Mouse (Mus musculus) megakaryocyte, embryonic 14.5 days (primary cell): ENCODE measurements around the gene Proser3. TPM values are rescaled to one million over a fixed set of nuclear protein-coding genes. Genes with fewer than 3 reads are reported as not detected.

ENCODE experiments used
- H3K27me3 ChIP-seq: replicated peaks from 2 replicates; pipeline ENCODE3; 2012; ENCODE audit warnings: inconsistent platforms
- H3K36me3 ChIP-seq: replicated peaks from 2 replicates; pipeline ENCODE3; 2012; ENCODE audit warnings: low read length, inconsistent platforms, mixed read lengths
- H3K4me1 ChIP-seq: 2 replicates; pipeline ENCODE4 v1.6.1; 2012; ENCODE audit warnings: inconsistent platforms
- H3K4me3 ChIP-seq: replicated peaks from 2 replicates; pipeline ENCODE3; 2012; ENCODE audit warnings: moderate library complexity, mild to moderate bottlenecking, inconsistent platforms
- H3K9me3 ChIP-seq: 2 replicates; pipeline ENCODE4 v1.6.1; 2012; ENCODE audit warnings: inconsistent platforms
- FLI1 ChIP-seq: IDR thresholded peaks from 2 replicates; pipeline ENCODE4 v1.6.1; 2012; ENCODE audit warnings: low read length, inconsistent platforms, mixed read lengths
- GATA1 ChIP-seq: IDR thresholded peaks from 3 replicates; pipeline ENCODE4 v1.6.1; 2012; ENCODE audit warnings: mixed read lengths, low read length, inconsistent platforms, borderline replicate concordance
- polyA plus RNA-seq: library from polyadenylated mRNA; stranded (reverse); fragments of >175 nt; gene quantifications from 2 replicates; pipeline ENCODE4 v1.2.3, GENCODE M21; 2012; ENCODE audit warnings: low replicate concordance; ENCODE audit not compliant: insufficient read depth

Proser3 gene
- 11.6 and 51.8 TPM in 2 replicates for polyA plus RNA-seq

DNA sequence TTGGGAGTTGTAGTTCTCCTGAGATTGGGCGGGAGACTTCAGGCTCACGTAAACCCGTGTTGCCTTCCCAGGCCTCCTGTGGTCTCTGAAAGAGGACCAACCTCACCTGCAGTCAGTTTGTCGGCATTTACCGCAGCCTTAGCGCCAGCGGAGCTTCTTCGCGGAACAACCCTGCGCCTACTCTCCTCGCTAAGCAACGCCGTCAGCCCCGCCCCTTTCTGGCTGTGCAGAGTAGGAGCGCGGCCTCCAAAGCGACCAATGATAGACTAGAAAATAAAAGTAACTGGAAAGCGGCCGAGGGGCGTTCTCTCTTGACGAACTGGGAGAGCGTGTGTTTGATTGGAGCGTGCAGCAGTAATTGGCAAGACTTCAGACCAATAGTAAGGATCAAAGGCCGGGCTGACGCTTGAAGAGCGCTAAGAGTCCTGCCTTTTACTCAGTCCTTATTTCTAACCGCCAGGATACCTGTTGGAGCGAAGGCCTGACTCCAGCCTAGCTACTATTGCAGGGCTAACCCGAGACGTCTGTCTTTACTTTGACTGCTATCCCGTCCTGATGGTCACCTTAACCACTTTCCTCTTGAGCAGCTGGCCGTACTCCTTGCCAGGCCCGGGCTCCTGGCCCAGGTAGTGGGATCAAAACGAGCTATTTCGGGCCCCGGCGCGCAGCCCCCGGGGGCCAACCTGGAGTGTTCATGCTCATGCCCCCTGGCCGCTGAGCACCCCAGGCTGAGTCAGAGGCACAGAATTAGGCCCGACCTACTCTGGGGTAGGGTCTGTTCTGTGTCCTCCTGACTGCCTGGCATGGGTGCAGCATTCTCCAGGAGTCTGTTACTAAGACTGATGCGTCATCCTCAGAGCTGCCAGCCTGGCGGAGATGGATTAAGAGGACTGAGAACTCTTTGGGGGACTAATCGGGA lies at the start of gene Proser3, which contains the start of gene Hspb6:
TSS of gene Proser3 (minus strand) at position 198 of the 919 bp plus-strand sequence.
TSS of gene Hspb6 (plus strand) at position 77 of the 919 bp plus-strand sequence.
- peaks cover 63% of the 10 kb centered on the region for H3K36me3 ChIP-seq
- TF ChIP-seq FLI1: no peak
- TF ChIP-seq GATA1: no peak

DNA sequence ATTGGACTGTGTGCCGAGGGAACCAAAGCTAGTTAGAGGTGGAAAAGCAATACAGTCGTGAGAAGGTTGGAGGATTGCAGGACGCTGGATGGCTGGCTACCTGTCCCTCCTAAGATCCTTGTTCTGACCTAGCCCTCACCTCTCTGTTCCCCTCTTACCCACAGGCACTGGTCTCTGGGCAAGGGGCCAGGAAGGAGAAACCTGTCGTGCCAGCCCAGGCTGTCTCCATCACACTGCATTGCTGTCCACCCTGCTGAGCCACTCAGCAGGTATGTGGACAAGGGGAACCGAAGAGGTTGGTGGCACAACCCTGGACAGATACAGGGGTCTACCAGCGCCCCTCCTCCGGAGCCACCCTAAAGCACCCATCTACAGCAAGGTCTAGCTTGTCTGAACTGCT lies 48.6 kb upstream of the Proser3 start:
- H3K36me3 ChIP-seq: no peaks in the 10 kb centered on the region
- peaks cover 28% of the 10 kb centered on the region for H3K27me3 ChIP-seq
- no peak overlapping the region for H3K4me3 ChIP-seq
- H3K9me3 ChIP-seq: peaks cover 3% of the 10 kb centered on the region; the same call in 1 of the 2 replicates
- peaks cover 10% of the 10 kb centered on the region for H3K4me1 ChIP-seq
- TF ChIP-seq GATA1: no peak
- no peak for TF ChIP-seq FLI1

More for the DNA sequence above, at the start of gene Proser3, which contains the start of gene Hspb6:
- H3K9me3 ChIP-seq: no peaks in the 10 kb centered on the region
- H3K27me3 ChIP-seq: no peaks in the 10 kb centered on the region
- H3K4me3 ChIP-seq: peak within 1 kb of the TSS; percentile 94
- H3K4me1 ChIP-seq: peaks cover 51% of the 10 kb centered on the region

DNA sequence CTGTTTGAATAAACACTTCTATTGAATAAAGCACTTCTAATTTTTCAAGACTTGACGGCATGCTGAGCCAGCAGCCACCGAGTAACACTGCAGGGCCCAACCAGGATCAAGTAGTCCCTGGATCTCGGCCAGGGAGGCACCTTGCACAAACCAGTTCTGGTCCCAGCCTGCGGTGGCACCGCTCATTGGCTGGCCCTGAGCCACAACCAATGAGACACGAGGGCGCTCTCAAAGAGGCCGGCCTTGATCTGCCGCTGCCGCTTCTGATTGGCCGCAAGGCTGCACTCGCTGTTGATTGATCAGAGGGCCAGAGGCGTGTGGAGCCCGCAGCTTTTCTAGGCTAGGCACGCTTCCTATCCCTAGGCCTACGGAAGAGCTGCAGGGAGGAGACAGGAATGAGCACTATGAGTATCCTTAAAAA lies 47.8 kb upstream of the Proser3 start:
- Histone ChIP-seq H3K4me3 (peak overlapping the region; percentile 33), H3K4me1 (peaks cover 12% of the 10 kb centered on the region), H3K27me3 (peaks cover 34% of the 10 kb centered on the region), H3K9me3 (peaks cover 3% of the 10 kb centered on the region; the same call in 1 of the 2 replicates), H3K36me3 (no peaks in the 10 kb centered on the region)
- TF ChIP-seq GATA1: no peak
- TF ChIP-seq FLI1: no peak

- H3K4me1 ChIP-seq: peaks cover 23% of the 10 kb centered on the region
- TF ChIP-seq GATA1: no peak
- no peak for TF ChIP-seq FLI1
- H3K27me3 ChIP-seq: peaks cover 37% of the 10 kb centered on the region
- no peak within 1 kb of the TSS for H3K4me3 ChIP-seq
- no peaks in the 10 kb centered on the region for H3K36me3 ChIP-seq
- H3K9me3 ChIP-seq: peaks cover 3% of the 10 kb centered on the region; the same call in 1 of the 2 replicates
Measured at GRCm38 (mm10) chr7:30598786-30599185, 46.7 kb upstream of the Proser3 start, which contains the start of gene Zbtb32. Gene Zbtb32, minus strand, starts transcription at chr7:30598909.

DNA sequence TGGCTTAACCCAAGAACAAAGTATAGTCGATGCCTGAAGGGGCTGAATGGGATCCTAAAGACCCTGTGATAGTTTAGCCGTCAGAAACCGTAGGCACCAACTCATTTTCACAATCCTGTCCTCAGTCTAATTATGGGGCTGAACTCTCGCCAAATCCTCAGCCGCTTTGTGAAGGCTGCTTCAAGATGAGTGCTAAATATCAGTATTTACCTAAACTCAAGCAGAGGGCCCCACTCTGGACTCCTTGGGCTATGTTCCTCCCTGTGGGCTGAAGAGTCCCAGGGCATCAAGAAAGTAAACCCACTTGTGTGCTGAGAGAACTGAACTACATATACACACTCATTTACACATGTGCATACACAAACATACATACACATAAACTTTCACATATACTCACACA lies 44.7 kb upstream of the Proser3 start:
- Histone ChIP-seq H3K36me3 (no peaks in the 10 kb centered on the region), H3K9me3 (peaks cover 3% of the 10 kb centered on the region; the same call in 1 of the 2 replicates), H3K4me1 (peaks cover 36% of the 10 kb centered on the region), H3K4me3 (no peak overlapping the region), H3K27me3 (peaks cover 37% of the 10 kb centered on the region)
- no peak for TF ChIP-seq GATA1

DNA sequence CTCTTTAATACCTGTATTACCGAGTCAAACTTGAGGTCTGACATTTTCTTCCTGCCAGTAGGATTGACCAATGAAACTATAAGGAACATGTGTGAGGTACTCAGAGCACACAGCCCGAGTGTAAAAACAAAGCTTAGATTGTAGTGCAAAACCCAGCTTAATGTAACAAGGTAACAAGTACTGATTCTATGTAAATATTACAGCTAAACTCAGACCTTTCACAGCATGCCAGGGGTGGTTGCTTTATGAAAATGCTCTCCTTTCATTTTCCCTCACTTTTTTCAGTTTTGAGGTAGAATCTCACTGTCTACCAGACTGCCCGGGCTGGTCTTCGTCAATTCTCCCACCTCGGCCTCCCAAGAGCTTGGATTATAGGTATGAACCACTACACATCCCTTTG lies 44.0 kb upstream of the Proser3 start:
- Histone ChIP-seq H3K27me3 (peaks cover 37% of the 10 kb centered on the region), H3K4me3 (no peak overlapping the region), H3K36me3 (no peaks in the 10 kb centered on the region)

DNA sequence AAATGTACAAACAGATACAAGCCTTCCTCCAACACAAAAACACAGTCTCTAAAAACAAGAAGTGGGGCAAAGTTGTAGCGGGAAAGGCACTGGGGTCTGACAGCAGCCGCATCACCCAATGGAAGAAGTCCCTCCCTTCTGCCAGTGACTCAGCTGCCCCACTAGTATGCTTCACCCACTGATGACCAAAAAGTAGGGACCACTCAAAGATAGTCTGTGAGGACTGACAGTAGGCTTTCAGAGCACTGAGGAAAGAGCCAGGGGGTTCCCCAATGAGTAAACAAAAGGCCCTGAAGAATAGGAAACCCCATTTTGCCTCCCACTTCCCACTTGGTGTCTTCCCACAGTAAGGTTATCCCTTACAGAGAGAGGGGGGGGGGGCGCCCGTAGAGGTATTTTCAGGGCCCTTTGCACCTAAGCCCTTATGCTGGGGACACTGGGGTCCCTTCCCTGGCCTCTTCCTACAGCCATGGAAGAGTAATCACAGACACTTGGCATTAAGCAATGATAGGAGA lies 42.5 kb upstream of the Proser3 start:
- Histone ChIP-seq H3K4me3 (no peak overlapping the region), H3K36me3 (no peaks in the 10 kb centered on the region), H3K4me1 (peaks cover 42% of the 10 kb centered on the region), H3K27me3 (peaks cover 26% of the 10 kb centered on the region), H3K9me3 (peaks cover 3% of the 10 kb centered on the region; the same call in 1 of the 2 replicates)
- TF ChIP-seq GATA1 (no peak), FLI1 (no peak)

More for the DNA sequence above, 44.0 kb upstream of the Proser3 start:
- Histone ChIP-seq H3K4me1 (peaks cover 40% of the 10 kb centered on the region), H3K9me3 (peaks cover 3% of the 10 kb centered on the region; the same call in 1 of the 2 replicates)
- no peak for TF ChIP-seq FLI1
- TF ChIP-seq GATA1: no peak

DNA sequence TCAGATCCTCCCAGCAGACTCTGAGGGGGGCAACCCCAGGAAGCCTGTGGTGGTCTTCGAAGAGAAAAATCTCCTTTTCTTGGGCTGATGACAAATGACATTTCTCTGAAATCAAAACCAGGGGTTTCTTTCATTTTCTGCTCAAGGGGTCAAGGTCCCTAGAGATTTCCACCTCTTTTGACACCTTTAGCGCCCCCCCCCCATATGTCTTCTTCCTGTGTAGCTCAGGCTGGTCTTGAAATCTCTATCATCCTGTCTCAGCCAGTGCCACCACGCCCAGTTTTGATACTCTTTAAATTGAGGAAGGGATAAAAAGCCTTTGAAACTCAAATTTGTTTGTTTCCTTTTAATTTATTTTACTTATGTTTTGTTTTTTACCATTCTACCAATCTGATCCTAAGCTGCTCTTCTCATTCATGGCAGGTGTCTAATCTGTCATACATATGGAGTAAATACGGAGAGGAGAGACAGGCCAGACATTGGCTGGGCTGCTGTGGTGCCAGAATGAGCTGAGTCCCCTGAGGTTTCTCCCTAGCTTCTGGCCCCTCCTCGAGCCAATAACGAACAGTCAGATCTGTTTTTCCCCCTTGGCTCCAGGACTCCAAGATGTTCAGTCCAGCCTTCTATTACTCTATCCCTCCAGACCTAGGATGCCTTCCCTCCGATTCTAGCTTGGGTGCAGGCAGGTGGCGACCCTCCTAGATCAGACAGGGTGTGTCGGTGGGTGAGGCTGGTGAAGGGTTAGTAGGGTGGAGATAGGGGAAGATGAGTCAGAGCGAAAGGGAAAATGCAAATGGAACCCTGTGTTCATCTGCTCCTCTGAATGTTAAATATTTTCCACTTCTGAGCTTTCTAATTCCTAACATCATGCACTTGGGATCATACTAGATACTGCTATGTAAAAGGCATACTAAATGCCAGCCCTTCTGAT lies 41.7 kb upstream of the Proser3 start:
- peaks cover 3% of the 10 kb centered on the region; the same call in 1 of the 2 replicates for H3K9me3 ChIP-seq
- no peak overlapping the region for H3K4me3 ChIP-seq
- no peaks in the 10 kb centered on the region for H3K36me3 ChIP-seq
- TF ChIP-seq GATA1 (no peak), FLI1 (no peak)
- H3K27me3 ChIP-seq: peaks cover 25% of the 10 kb centered on the region
- H3K4me1 ChIP-seq: peaks cover 44% of the 10 kb centered on the region
